Mouse (Mus musculus) erythroblast, embryonic 14.5 days (primary cell): ENCODE results near the gene Pfn1. TPM values are rescaled to one million over a fixed set of nuclear protein-coding genes. Genes with fewer than 3 reads are reported as not detected.

ENCODE experiments used
- H3K27me3 ChIP-seq: 2 replicates; pipeline ENCODE4 v1.6.1; 2012; ENCODE audit warnings: inconsistent platforms; ENCODE audit not compliant: control insufficient read depth
- H3K36me3 ChIP-seq: 2 replicates; pipeline ENCODE4 v1.6.1; 2012; ENCODE audit warnings: mild to moderate bottlenecking, inconsistent platforms; ENCODE audit not compliant: control insufficient read depth
- H3K4me1 ChIP-seq: 2 replicates; pipeline ENCODE4 v1.6.1; 2012; ENCODE audit warnings: inconsistent platforms; ENCODE audit not compliant: control insufficient read depth
- H3K4me3 ChIP-seq: replicated peaks from 2 replicates; pipeline ENCODE3; 2012; ENCODE audit warnings: moderate library complexity, mild to moderate bottlenecking, inconsistent platforms
- H3K9me3 ChIP-seq: 2 replicates; pipeline ENCODE4 v1.6.1; 2012; ENCODE audit warnings: low read length, inconsistent platforms, mixed read lengths; ENCODE audit not compliant: control insufficient read depth
- GATA1 ChIP-seq: IDR thresholded peaks from 2 replicates; pipeline ENCODE4 v1.6.1; 2012; ENCODE audit warnings: low read length, inconsistent platforms, mixed read lengths
- TAL1 ChIP-seq: IDR thresholded peaks from 3 replicates; pipeline ENCODE4 v1.6.1; 2012; ENCODE audit warnings: low read length, inconsistent platforms, mixed read lengths
- polyA plus RNA-seq: library from polyadenylated mRNA; stranded (reverse); fragments of >175 nt; gene quantifications from 2 replicates; pipeline ENCODE4 v1.2.3, GENCODE M21; 2012

Gene Pfn1
- polyA plus RNA-seq, 1 experiment, result 308 TPM

GRCm38 (mm10) chr11:70693504-70693903, 39.1 kb upstream of the Pfn1 start:
- no peak overlapping the region for H3K4me3 ChIP-seq
- H3K9me3 ChIP-seq, result no peaks in the 10 kb centered on the region
- TF ChIP-seq GATA1 (no peak), TAL1 (no peak)
- H3K36me3 ChIP-seq, result no peaks in the 10 kb centered on the region
- H3K4me1 ChIP-seq, result peaks cover under 1% of the 10 kb centered on the region
- peaks cover 46% of the 10 kb centered on the region for H3K27me3 ChIP-seq

DNA sequence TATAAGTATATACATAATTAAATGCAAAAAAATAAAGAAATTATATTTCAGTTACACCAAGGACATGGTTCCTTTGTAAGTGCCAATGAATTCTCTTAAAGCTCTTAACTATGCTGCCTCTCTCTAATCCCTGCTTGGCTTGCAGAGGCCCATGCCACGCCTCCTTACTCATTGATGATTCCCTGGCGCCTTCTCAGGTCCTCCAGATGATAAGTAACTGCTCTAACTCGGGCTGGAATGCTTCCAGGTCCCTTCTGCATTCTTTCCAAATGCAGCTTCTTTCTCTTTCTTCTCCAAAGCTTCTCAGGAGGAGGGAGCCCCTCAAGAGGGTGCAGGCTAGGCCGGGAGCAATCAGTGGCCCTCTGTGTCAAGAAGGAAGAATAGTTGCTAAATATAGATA, 35.1 kb upstream of the Pfn1 start:
- peaks cover 36% of the 10 kb centered on the region for H3K27me3 ChIP-seq
- no peaks in the 10 kb centered on the region for H3K9me3 ChIP-seq
- TF ChIP-seq GATA1, result no peak
- no peak for TF ChIP-seq TAL1
- H3K4me3 ChIP-seq, result no peak overlapping the region
- H3K36me3 ChIP-seq, result peaks cover 4% of the 10 kb centered on the region
- peaks cover 20% of the 10 kb centered on the region for H3K4me1 ChIP-seq

DNA sequence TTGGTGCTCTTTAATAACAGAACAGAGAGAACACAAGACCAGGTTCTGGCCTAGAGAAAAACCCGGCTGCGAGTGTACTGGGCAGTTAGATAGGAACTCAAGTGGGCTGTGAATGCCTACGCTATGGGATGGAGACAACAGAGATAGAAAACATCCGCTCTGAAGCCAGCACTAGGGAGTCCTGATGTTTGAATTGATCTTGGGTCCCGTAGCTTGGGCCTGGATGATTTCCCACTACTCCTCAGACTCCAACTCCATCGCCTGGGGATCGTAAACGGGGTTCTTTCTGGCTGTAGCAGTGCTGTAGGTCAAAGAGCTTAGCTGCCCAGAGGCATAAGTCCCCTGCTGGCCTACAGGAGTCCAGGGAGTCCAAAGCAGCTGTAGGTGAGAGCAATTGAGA, 33.9 kb upstream of the Pfn1 start:
- Histone ChIP-seq H3K9me3 (no peaks in the 10 kb centered on the region), H3K4me1 (peaks cover 20% of the 10 kb centered on the region), H3K27me3 (peaks cover 25% of the 10 kb centered on the region), H3K36me3 (peaks cover 9% of the 10 kb centered on the region), H3K4me3 (peak overlapping the region; percentile 76)
- TF ChIP-seq TAL1, result no peak
- no peak for TF ChIP-seq GATA1

- peak within 1 kb of the TSS; percentile 76 for H3K4me3 ChIP-seq
- H3K9me3 ChIP-seq, result no peaks in the 10 kb centered on the region
- H3K4me1 ChIP-seq, result peaks cover 20% of the 10 kb centered on the region
- peaks cover 24% of the 10 kb centered on the region for H3K27me3 ChIP-seq
- peaks cover 15% of the 10 kb centered on the region for H3K36me3 ChIP-seq
- TF ChIP-seq GATA1 (no peak), TAL1 (no peak)
These were observed 33.3 kb upstream of the Pfn1 start, which contains the start of gene Camta2 for GRCm38 (mm10) chr11:70687601-70688199. Camta2 (minus strand) TSS chr11:70688105.

DNA sequence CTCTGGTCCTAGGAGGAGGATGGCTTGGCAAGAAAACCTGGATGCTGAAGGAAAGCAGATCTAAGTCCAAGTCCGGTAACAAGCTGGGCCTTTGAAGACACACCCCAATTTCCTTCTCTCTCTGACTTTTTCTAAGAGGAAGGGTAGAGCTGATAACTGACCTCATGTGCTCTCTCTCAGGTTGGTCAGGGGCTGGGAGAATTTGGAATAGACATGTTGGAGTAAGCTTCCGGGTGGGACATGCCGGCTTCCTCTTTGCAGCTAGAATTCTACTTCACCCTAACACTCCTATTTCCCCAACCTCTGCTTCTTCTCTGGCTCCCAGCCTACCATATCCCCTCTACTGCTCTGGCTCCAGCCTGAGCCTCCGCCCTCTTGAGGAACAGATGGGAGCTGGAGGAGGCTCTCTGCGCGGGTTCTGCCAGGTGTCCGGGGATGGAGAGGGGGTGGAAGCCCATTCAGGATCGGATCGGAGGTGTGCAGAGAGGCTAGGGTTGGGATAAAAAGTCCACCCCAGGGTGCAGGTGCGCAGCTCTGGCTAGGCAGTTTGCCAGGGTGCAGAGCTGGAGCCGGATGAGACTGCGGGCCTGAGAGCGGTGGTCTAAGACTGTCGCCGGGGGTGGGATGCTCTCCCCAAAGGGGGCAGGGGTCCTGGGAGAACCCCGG, 32.6 kb upstream of the Pfn1 start:
- Histone ChIP-seq H3K4me1 (peaks cover 20% of the 10 kb centered on the region), H3K27me3 (peaks cover 20% of the 10 kb centered on the region), H3K9me3 (no peaks in the 10 kb centered on the region), H3K4me3 (peak overlapping the region; percentile 76), H3K36me3 (peaks cover 20% of the 10 kb centered on the region)
- no peak for TF ChIP-seq TAL1
- no peak for TF ChIP-seq GATA1

DNA sequence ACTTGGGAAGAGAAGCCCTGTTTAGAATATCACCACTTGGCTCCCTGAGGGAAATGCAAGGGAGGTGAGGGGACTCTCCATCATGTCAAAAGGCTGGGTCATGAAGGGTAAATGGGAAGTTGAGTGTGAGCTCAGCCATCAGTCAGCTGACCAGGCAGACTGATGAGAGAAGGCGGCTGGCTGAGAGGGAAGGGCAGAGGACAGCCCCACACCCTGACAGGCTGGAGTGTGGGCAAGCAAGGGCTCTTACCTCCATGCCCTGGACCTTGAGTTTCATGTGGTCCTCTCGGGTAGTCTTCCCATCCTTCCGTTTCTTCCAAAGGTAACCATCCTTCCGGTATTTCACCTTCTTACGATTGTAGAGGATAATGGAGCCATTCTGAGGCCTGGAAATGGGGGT, 29.2 kb upstream of the Pfn1 start:
- Histone ChIP-seq H3K9me3 (no peaks in the 10 kb centered on the region), H3K4me3 (no peak overlapping the region), H3K27me3 (peaks cover 6% of the 10 kb centered on the region), H3K36me3 (peaks cover 34% of the 10 kb centered on the region), H3K4me1 (peaks cover 21% of the 10 kb centered on the region)
- TF ChIP-seq GATA1 (no peak), TAL1 (no peak)

- Histone ChIP-seq H3K4me3 (no peak overlapping the region), H3K36me3 (peaks cover 34% of the 10 kb centered on the region), H3K9me3 (no peaks in the 10 kb centered on the region)
These were observed 27.6 kb upstream of the Pfn1 start for GRCm38 (mm10) chr11:70681897-70682581.

DNA sequence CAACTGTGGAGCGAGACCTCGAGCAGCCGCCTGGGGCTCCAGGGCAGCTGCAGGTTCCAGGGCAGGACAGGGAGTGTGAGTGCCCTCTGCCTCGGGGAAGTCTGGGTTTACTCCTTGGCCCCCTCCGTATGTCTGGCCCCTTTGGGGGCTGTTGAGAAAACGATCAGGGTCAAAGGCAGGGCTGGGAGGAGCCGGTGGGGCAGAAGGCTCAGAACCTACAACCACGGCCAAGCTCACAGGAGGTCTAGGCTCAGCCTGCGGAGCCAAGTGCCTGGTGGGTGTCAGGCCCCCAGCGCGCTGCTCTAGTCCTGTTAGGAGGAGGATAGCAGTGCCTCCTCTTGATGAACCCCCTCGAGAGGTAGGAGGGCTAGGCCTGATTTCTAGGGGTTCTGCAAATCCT, 26.7 kb upstream of the Pfn1 start:
- no peaks in the 10 kb centered on the region for H3K9me3 ChIP-seq
- TF ChIP-seq TAL1 (no peak), GATA1 (no peak)
- H3K27me3 ChIP-seq, result no peaks in the 10 kb centered on the region
- H3K36me3 ChIP-seq, result peaks cover 36% of the 10 kb centered on the region
- no peak overlapping the region for H3K4me3 ChIP-seq
- H3K4me1 ChIP-seq, result peaks cover 10% of the 10 kb centered on the region

More at GRCm38 (mm10) chr11:70681897-70682581, 27.6 kb upstream of the Pfn1 start:
- TF ChIP-seq GATA1, result no peak
- no peak for TF ChIP-seq TAL1
- H3K4me1 ChIP-seq, result peaks cover 11% of the 10 kb centered on the region
- H3K27me3 ChIP-seq, result no peaks in the 10 kb centered on the region

- no peak overlapping the region for H3K4me3 ChIP-seq
- H3K36me3 ChIP-seq, result peaks cover 42% of the 10 kb centered on the region
- TF ChIP-seq GATA1, result no peak
- no peak for TF ChIP-seq TAL1
- H3K4me1 ChIP-seq, result peaks cover 10% of the 10 kb centered on the region
- H3K27me3 ChIP-seq, result no peaks in the 10 kb centered on the region
- H3K9me3 ChIP-seq, result no peaks in the 10 kb centered on the region
These were observed 25.4 kb upstream of the Pfn1 start for GRCm38 (mm10) chr11:70679894-70680293.
